Mouse (Mus musculus): ENCODE measurements around the gene Cldn3.

GRCm38 (mm10) chr5:134963546-134963945, 22.5 kb upstream of the Cldn3 start:
- peak; percentile 13; the same call in 1 of the 2 replicates for TF ChIP-seq CTCF (IDR thresholded peaks at IDR 0.05; ENCODE audit: low read depth)
- TF ChIP-seq EP300 (IDR thresholded peaks at IDR 0.05; ENCODE audit: low read depth) = no peak
